Mouse (Mus musculus) megakaryocyte progenitor cell, adult 5-6 weeks (primary cell): ENCODE measurements at regions not wholly inside any gene's neighbourhood (a gene's known extent, or its start where the extent isn't known, plus 50 kb on each side); places are given as distances from the start of the nearest gene placed in this dataset.

Experiments
- ATAC-seq: replicated peaks from 2 replicates; pipeline ENCODE4 v1.8.0; 2016; ENCODE audit warnings: mild to moderate bottlenecking, moderate TSS enrichment, inconsistent platforms; ENCODE audit not compliant: poor library complexity

GRCm38 (mm10) chr13:72800546-72800945 lies 171.9 kb downstream of the Irx2 start:
- ATAC-seq: no peak

- no peak for ATAC-seq
Observed at GRCm38 (mm10) chr13:72803374-72803773, 174.8 kb downstream of the Irx2 start.

GRCm38 (mm10) chr13:72809226-72809625 lies 180.6 kb downstream of the Irx2 start:
- no peak for ATAC-seq

GRCm38 (mm10) chr13:72810626-72811025 lies 182.0 kb downstream of the Irx2 start:
- no peak for ATAC-seq

- no peak for ATAC-seq
Observed at GRCm38 (mm10) chr13:72814616-72815015, 186.0 kb downstream of the Irx2 start.

GRCm38 (mm10) chr13:72815236-72815932 lies 186.8 kb downstream of the Irx2 start:
- no peak for ATAC-seq

GRCm38 (mm10) chr13:72815933-72816553 lies 187.4 kb downstream of the Irx2 start:
- no peak for ATAC-seq

- no peak for ATAC-seq
Observed at GRCm38 (mm10) chr13:72816856-72817255, 188.2 kb downstream of the Irx2 start.

GRCm38 (mm10) chr13:72817521-72817920 lies 188.9 kb downstream of the Irx2 start:
- ATAC-seq: no peak

GRCm38 (mm10) chr13:72817930-72818329 lies 189.3 kb downstream of the Irx2 start:
- no peak for ATAC-seq

- no peak for ATAC-seq
Observed at GRCm38 (mm10) chr13:72826613-72827012, 198.0 kb downstream of the Irx2 start.

GRCm38 (mm10) chr13:72829331-72829730 lies 200.7 kb downstream of the Irx2 start:
- no peak for ATAC-seq

- no peak for ATAC-seq
Observed at GRCm38 (mm10) chr13:72833326-72833725, 204.7 kb downstream of the Irx2 start.

GRCm38 (mm10) chr13:72837016-72837415 lies 208.4 kb downstream of the Irx2 start:
- ATAC-seq: no peak

- no peak for ATAC-seq
Observed at GRCm38 (mm10) chr13:72848097-72848496, 219.5 kb downstream of the Irx2 start.

- ATAC-seq: no peak
Observed at GRCm38 (mm10) chr13:72849841-72850240, 221.2 kb downstream of the Irx2 start.

GRCm38 (mm10) chr13:72852896-72853295 lies 224.3 kb downstream of the Irx2 start:
- no peak for ATAC-seq

GRCm38 (mm10) chr13:72875921-72876320 lies 247.3 kb downstream of the Irx2 start:
- no peak for ATAC-seq

- ATAC-seq: no peak
Observed at GRCm38 (mm10) chr13:72894982-72895381, 266.4 kb downstream of the Irx2 start.

- no peak for ATAC-seq
Observed at GRCm38 (mm10) chr13:72902576-72902975, 274.0 kb downstream of the Irx2 start.

GRCm38 (mm10) chr13:72918895-72919294 lies 290.3 kb downstream of the Irx2 start:
- no peak for ATAC-seq

GRCm38 (mm10) chr13:72920368-72920767 lies 291.7 kb downstream of the Irx2 start:
- ATAC-seq: no peak
